Mouse (Mus musculus) layer of hippocampus, adult 8-10 months (tissue): Measurements from ENCODE around the gene Arhgap29. TPM values are rescaled to one million over a fixed set of nuclear protein-coding genes. Genes with fewer than 3 reads are reported as not detected.

Source experiments
- DNase-seq, 2 experiments: peaks; one replicate each; pipeline ENCODE4 v3.0.0; 2022; ENCODE audit warnings: low spot score in 2 of 2
- total RNA-seq, 4 experiments: library from RNA; stranded (reverse); gene quantifications; 2 replicates each; pipeline ENCODE4 v1.2.4; 2022

Gene Arhgap29
- total RNA-seq, 4 experiments from 2014 or later: 16.4 to 20.7 (median 18.2) TPM

- DNase-seq: no peak
These were observed 112.4 kb downstream of the Arhgap29 start for GRCm38 (mm10) chr3:122064556-122065410.

Other genes with a start within 250 kb of the Arhgap29 start
- 10 to 100 TPM; 57.8 to 68.3 (median 62.2) TPM for gene F3, start 229.0 kb upstream of the Arhgap29 start, total RNA-seq
- 10 to 100 TPM; 52.3 to 58.2 (median 56.8) TPM for gene Abcd3, start 137.2 kb upstream of the Arhgap29 start, total RNA-seq
- 1 to 10 TPM; 1.6 to 3.1 (median 2.4) TPM for gene Abca4, start 91.9 kb downstream of the Arhgap29 start, total RNA-seq